Mouse (Mus musculus) left cerebral cortex, postnatal 10 days (tissue): ENCODE measurements at regions not wholly inside any gene's neighbourhood (a gene's known extent, or its start where the extent isn't known, plus 50 kb on each side); places are given as distances from the start of the nearest gene placed in this dataset.

ENCODE experiments used
- DNase-seq, 2 experiments: peaks; one replicate each; pipeline ENCODE4 v3.0.0; 2021 to 2022; ENCODE audit warnings: low spot score in 2 of 2, mixed read lengths in 1 of 2; ENCODE audit errors: extremely low spot score in 1 of 2
- intact Hi-C: fragments of 180-260 bp; cut with DNase I; formaldehyde crosslinking; loops from one replicate; pipeline ENCODE4 v1.15.1; 2025

DNA sequence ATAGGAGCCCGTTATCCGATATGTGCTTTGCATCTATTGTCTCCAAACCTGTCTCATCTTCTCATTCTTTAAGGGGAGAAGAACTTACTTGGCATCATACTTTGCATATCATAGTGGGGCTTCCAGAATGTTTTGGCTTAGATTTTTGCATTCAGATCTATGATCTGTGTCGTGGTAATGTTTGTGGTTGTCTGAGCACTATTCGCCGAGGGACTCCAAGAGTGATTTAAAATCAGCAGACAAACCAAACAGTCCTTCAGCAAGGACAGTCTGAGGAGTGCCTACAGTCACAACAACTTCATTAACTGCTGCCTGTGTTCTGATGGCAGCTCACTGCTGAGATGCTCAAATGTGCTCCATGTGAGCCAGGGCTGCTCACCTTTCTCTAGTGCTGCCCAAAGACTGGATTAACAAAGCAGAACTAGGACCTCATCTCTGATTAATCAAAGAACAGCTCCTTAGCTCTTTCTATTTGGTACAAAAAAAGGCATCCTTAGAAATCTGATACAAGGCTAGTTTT lies 182.5 kb downstream of the Enc1 start:
- intact Hi-C loops, result no loop called here
- DNase-seq, result no peak

DNA sequence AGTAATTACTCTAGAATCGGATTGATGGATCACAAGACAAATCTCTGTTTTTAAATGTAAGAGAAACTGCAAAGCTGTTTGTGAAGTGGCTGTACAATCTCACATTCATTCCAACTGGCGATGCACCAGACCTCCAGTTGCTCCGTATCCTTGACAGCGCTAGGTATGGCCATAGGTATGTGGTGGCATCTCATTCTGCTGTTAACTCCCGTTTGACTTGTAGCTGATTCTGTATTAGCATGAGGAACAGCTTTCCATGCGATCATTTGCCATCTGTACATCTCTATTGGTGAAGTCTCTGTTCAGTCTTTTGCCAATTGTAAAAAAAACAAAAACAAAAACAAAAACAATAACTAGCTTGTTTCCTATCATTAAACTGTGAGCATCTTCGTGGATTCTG lies 182.0 kb downstream of the Enc1 start:
- intact Hi-C loops, result no loop called here

DNA sequence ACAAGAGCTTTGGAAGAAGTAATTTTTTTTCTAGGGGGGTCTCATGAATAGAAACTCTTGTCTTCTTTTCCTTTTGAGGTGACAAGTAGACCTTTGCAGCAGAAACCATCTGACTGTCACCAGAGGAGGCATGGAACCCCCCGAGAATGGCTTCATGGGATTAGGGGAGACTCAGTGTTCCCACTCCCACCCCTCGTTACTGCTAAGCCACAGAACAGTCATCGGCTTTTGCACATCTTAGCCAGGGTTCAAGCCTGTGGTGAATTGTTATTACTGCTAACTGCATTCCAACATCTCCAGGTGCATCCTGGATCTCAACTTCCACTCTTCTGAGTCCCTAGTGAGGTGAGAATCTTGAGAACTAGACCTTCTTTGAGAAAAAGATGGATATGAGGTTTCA lies 180.9 kb downstream of the Enc1 start:
- DNase-seq, result no peak
- intact Hi-C loops, result no loop called here

More for the DNA sequence above, 182.0 kb downstream of the Enc1 start:
- no peak for DNase-seq

DNA sequence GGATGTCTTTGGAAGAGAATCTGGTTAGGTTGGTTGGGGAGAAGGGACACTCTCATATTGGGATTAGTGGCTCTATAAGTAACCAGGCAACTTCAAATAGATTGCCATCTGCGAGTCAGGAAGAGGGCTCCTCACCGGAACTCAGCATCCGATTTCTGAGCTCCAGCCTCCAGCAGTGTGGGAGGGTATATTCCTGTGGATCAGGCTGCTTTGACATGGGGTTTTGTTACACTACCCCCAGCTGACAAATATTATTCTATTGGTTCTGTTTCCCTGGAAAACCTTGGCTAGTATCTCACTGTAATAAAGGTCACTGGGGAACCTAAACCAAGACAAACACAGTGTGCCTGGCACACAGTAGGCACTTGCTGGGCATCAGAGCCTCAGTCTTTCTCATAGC lies 179.9 kb downstream of the Enc1 start:
- intact Hi-C loops, result no loop called here
- no peak for DNase-seq

DNA sequence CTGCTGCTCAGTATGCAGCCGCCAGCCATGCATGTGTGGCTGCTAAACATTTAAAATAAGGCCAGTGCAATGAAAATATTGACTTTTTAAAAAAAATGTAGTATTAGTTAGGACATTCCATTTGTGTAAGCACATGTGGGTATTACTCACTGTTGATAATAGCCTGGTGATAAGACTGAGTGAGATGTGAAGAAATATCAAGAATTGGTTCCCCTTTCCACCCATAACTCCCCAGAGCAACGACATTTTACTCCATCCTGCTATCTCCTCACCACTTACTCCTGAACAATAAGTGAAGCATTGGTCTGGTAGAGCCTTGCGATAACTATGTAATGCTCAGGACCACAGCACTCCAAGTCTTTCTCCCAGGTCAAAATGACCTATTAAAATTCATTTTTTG lies 178.2 kb downstream of the Enc1 start:
- intact Hi-C loops, result no loop called here
- no peak for DNase-seq

DNA sequence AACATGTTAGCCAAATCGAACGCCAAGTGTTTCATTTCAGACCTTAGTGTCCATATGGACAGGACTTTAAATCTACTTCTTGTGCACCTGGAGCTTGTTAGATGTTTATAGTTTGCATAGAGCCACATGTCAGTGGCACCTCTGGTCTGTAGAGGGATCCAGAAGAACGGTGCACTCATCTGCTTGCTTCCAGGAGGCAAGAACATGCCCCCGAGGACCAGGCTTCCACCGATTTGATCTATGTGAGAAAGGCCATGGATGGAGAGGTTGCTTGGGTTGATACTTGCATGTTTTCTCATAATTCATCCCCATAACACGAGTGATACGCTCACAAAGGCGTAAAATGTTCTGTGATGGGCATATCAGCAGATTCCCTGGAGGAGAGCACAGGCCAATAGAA lies 177.8 kb downstream of the Enc1 start:
- intact Hi-C loops, result no loop called here
- DNase-seq, result no peak

DNA sequence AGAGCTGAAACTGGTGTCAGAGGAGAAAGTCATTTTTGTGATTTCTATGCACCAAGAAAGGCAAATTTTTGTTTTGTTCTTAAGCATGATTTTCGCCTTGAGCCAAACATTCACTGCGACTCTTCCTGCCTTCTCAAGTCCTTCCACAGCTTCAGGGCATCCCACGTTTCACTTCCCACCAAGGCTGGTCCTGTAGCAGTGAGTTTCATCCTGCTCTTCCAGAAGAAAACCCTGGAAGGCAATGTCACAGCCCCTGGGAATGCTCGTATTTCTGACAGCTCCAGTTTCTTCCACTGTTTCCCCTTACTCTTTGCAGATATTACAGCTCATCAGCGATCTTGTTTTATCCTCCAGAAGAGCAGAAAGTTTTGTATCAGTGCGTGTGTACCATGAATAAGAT lies 177.2 kb downstream of the Enc1 start:
- intact Hi-C loops, result no loop called here
- no peak for DNase-seq

DNA sequence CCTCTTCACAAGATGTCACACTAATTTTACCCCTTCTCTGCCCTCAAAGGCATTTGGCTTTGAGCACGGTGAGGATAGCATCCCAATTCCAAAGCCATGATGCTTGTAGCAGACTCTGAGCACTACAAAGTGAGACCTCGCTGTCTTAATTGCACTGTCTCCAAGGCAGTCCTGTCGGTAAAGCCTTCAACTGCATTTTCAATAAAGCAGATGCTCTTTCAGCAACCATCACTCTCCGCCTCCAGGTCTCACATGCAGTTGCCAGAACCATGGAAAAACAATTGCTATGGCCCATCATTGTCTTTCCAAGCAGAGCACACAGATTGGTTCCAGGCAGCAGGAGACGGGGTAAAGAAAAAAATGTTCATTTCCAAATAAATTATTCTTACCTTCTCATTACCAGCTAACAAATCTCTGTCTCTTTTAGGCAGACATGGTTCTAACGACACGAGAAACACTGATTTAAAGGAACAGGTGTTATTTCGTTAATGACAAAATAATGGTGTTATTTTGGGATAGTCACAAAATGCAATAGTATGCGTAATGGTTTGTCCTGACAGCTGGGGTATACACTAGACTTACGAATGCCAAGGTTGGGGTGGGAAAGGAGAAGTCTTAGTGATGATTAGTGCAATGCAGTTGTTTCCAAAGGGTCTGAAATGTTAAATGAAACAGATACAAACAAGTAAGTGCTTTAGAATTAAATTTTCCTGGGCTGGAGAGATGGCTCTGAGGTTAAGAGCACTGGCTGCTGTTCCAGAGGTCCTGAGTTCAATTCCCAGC lies 175.2 kb downstream of the Enc1 start:
- no peak for DNase-seq
- intact Hi-C loops, result no loop called here

DNA sequence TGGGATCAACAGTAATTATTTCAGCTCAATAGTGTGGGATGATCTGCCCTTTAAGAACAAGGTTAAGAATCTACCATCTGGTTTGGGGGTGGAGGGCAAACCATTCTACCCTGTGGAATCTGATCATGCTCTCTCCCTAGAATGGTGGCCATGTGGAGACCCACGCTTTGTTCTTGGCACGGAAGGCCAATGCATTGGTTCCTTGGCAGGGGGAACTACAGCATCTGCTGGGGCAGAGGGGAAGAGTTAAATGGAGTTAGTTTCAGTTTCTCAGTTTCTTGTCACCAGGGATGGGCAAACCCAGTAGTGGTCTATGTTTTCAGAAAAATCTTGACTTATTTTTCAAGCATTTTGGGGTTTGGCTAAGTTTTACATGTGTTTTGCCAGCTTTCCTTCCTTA lies 174.5 kb downstream of the Enc1 start:
- intact Hi-C loops, result no loop called here
- no peak for DNase-seq

DNA sequence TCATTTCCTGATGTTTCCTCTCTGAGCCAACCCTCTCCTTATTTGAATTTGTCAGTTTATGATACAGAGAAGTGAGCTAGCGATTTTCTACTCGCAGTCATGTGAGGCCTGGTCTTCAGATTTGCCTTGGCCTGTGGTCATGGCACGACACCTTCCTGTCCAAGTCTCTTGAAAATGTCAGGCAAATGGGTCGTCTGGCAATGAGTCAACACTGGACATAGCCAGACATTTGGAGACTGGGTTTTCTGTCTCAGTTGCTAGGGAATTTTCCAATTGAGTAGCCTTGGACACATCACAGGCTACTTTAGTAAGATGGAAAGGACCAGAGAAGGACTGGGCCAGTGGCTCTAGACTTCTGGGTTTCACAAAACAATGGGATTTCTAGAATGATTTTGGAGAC lies 171.2 kb downstream of the Enc1 start:
- DNase-seq, result no peak
- intact Hi-C loops, result no loop called here

DNA sequence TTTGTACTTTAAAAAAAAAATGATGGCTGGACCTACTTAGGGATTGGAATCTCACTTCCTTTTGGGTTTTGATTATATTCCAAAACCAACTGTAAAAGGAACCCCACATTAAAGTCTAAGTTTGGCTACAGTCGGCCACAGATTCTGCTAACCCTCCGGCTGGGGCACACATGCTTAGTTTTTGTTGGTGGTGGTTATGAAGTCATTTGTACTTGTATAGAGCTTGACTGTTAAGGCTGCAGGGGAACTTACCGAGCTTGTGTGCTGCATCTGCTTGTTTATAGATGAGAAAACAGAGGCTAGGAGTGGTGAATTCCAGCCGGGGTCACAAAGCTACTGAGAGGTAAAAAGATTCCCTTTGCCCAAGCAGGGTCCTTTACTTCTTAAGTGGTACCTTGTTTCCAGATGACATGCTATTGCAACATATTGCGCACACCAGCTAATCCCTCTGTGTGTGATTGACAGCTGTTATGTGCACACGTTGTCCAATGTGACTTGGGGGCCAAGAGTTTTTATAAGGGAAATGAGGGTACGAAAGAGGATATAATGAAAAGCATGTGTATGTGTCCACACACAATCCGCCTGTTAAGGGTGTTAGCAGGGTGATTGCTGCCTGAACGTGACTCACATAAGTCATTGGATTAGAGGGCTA lies 169.8 kb downstream of the Enc1 start:
- no peak for DNase-seq
- intact Hi-C loops, result no loop called here

DNA sequence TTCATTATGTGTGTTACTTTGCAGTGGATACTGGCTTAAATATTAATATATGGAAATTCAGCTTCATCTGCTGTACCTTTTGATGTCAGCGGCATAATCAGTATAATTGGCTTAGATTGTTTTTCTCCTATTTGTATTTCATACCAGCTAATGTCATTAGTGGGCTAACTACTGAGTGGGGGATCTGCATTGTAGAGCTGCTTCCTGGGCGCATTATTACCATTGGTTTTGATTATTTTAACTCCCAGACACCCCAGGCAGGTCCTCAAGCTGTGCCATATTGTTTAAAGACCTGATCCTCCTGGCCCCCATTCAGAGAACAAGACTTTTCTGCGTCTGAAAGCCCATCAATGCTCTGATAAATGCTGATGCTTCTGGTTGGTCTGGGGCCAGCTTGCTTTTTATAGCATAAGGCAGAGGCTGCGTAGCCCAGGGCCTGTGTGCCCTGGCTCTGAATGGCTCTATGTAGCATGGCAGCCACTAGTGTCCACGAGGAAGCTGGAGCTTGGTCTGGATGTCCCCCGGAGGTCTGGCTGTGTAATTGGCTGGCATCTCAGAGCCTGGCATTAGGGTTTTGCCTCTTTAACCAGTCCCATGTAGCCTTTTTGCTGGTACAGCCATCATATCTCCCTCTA lies 169.1 kb downstream of the Enc1 start:
- DNase-seq, result no peak

DNA sequence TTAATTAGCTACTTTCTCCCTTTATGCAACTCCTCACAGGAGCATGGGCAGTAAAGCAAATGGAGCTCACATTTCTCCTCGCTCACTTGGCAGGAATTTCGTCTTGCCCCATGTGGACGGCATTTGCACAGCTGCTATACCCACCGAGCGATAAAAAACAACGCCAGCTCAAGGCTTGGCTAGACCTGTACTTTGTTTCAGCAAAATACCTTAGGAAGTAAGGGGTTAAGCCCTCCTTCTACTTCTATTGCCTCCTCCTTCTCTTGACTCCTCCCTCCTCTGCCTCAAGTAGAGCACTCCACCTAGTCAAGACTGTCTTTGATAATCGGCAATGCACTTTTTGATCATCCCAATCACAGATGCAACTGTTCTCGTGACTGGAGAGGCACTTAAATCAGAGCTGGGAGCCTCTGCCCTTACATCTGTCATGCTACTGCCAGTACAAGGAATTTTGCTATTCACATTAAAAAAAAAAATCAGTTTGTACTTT lies 168.4 kb downstream of the Enc1 start:
- DNase-seq, result no peak
- intact Hi-C loops, result no loop called here

More for the DNA sequence above, 169.1 kb downstream of the Enc1 start:
- intact Hi-C loops, result no loop called here

DNA sequence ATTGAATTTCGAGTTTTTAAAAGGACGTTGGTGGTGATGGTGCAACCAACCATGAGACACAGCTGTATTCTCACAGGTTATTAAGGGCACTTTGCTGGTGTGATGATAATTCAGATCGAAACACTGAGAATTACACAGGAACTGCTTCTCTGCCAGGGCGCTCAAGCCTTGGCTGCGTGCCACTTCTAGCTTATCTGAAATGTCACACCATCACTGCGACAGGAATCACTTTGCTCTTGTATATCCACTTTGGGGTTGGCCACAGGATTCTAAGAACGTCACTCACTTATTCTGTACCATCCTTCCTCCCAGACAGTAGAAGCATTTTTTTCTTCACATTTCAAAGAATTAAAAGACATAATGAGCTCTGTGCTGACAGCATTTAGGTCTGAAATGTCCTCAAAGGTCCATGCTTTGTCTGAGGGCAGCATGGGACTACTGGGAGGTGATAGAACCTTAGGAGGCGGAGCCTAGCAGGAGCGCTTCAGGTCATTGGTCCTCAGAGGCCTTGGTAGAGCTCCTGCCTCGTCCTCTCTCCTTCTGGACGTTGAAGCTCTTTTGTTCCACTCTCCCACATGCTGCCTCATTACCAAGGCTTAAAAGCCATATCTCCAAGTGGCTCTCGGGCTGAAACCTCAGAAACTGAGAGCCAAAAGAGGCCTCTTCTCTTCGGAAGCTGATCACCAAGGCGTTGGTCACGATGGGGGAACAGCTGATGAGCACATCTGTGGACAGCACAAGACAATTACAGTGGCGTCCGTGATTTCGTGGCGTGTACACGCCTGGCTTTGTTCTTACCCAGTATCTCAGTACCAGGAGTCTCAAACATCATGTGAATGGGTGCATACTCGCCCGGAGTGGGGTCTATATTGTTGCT lies 167.7 kb downstream of the Enc1 start:
- peak in 1 of 2 experiments; percentile 45 for DNase-seq
- intact Hi-C loops, result no loop called here

DNA sequence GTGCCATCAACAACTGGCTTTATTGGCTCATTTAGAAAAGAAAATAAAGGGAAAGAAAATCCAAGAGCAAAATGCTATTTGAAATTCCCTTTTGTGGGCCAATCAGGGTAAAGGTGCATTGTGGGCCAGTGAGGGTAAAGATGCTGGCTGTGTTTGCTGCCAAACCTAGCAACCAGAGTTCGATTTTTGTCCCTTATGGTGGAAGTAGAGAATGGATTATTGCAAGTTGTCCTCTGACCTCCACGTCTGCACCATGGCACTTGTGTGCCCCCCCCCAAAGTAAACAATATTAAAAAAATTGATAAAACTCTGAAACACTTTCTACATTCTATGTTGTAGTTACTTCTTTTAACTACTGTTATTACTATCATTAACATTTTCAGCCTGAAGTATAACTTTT lies 166.9 kb downstream of the Enc1 start:
- no peak for DNase-seq
- intact Hi-C loops, result no loop called here

DNA sequence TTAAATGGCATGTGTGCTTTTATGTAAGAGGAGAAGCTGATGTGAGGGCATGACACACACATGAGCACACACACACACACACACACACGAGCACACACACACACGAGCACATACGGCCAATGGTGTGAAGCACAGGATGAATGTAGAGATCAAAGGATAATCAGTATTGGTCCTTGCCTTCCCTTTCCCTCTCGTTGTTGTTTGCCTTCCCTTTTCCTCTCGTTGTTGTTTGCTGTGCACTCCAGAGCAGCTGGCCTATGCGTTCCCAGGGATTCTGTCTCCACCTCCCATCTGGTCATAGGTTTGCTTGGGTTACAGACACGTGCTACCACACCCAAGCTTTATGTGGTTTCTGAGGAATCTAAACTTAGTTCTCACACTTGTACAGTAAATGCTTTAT lies 165.8 kb downstream of the Enc1 start:
- no peak for DNase-seq

DNA sequence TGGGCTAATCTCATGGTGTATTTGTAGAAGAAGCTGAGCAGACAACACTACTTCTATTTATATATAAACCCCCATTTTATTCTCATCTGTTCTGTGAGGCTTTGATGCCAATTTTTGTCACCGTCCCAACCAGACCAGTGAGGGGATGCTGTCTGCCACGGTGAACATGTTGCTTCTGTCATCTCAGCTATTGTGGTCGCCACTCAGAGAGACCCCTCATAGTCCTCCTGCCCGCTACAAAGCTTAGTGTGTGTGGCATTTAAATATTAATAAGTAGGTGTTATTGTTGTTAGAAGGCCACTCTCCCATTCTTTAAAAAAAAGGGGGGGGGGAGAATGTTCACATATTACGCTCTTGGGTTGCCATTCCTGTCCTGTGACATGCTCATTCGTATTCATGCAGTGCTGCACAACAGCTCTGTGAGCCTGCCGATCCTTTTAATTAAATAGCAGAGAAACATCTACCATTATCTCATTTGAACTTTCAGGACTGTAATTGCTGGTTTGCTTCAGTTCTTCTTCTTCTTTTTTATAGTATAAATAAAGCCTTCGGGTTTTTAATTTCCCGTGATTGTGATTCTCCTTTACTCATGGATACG lies 161.4 kb downstream of the Enc1 start:
- intact Hi-C loops, result no loop called here
- DNase-seq, result no peak

More for the DNA sequence above, 165.8 kb downstream of the Enc1 start:
- intact Hi-C loops, result no loop called here

DNA sequence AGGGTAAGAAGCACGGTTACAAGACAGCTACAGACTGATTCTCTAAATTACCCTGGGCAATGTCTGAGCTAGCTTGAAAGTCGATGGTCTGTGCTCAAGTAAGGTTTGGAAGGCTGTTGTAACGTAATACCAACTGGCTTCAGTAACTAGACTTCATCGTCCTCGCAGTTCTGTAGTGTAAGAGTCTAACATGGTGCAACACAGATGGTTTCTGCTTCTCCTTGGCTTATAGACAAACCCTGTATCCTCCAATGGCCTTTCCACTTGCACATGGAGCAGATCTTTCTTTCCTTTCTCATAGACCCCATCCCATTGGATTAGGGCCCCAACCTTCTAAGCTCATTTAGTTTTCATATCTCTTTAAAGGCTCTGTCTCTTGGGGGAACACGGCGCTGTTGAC lies 160.7 kb downstream of the Enc1 start:
- intact Hi-C loops, result no loop called here
- peak in 1 of 2 experiments; percentile 24 for DNase-seq

DNA sequence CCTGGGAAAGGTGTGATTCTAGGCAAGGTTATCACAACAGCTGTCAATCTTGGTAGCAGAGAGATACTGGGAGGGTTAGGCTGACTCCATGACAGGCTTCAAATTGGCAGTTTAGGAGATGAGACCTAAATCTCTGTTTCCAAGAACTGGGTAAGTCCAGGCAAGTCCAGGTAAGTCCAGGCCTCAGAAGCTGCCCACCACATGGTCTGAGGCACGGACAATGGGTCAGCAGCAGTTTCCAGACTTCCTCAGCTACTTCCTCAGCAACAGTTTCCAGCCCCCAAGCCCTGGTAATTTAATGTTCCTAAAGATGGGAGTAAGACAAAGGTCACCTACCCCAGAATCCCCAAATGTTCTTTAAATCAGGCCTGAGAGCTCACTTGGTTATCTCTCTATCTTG lies 157.1 kb downstream of the Enc1 start:
- no peak for DNase-seq
- intact Hi-C loops, result no loop called here
